Mouse (Mus musculus) CH12.LX (cell line): ENCODE measurements around the gene Ankrd12. TPM values are rescaled to one million over a fixed set of nuclear protein-coding genes. Genes with fewer than 3 reads are reported as not detected.

Experiments used
- DNase-seq: peaks from one replicate; pipeline ENCODE4 v3.0.0-alpha.2; 2013; ENCODE audit errors: extremely low read depth
- H3K27ac ChIP-seq: 2 replicates; pipeline ENCODE4 v1.5.1; 2012; ENCODE audit warnings: low read depth, mild to moderate bottlenecking, control low read depth, moderate library complexity; ENCODE audit not compliant: insufficient read depth
- H3K27me3 ChIP-seq: replicated peaks from 2 replicates; pipeline ENCODE3; 2012; ENCODE audit warnings: inconsistent platforms
- H3K36me3 ChIP-seq, 2 experiments: replicated peaks in 1 of 2; 2 replicates each; pipeline versions ENCODE3 to v1.6.1; 2012; ENCODE audit warnings: inconsistent platforms in 1 of 2, low read length in 1 of 2, mild to moderate bottlenecking in 1 of 2, mixed read lengths in 1 of 2, moderate library complexity in 1 of 2; ENCODE audit not compliant: control insufficient read depth in 1 of 2, insufficient read depth in 1 of 2
- H3K4me1 ChIP-seq, 2 experiments: 2 replicates each; pipeline ENCODE4 v1.6.1; 2012; ENCODE audit warnings: inconsistent platforms in 1 of 2, moderate library complexity in 1 of 2; ENCODE audit not compliant: insufficient read depth in 2 of 2, control insufficient read depth in 1 of 2
- H3K4me2 ChIP-seq: 2 replicates; pipeline ENCODE4 v1.6.1; 2012; ENCODE audit warnings: low read depth, mild to moderate bottlenecking, control low read depth; ENCODE audit not compliant: poor library complexity, insufficient read depth, severe bottlenecking
- H3K4me3 ChIP-seq, 3 experiments: fragments of 150-350 bp in 1 of 3; sonication (generic) in 1 of 3; replicated peaks in 1 of 3; 2 replicates each; pipeline versions ENCODE3 to v1.5.1; 2011 to 2012; ENCODE audit warnings: low read depth in 2 of 3, low read length in 2 of 3, mild to moderate bottlenecking in 2 of 3, moderate library complexity in 2 of 3, control low read depth in 1 of 3, improper control_type of control experiment in 1 of 3, inconsistent platforms in 1 of 3, mixed read lengths in 1 of 3; ENCODE audit not compliant: poor library complexity in 1 of 3
- H3K79me2 ChIP-seq: replicated peaks from 2 replicates; pipeline ENCODE4 v1.6.1; 2012; ENCODE audit warnings: mild to moderate bottlenecking, moderate library complexity; ENCODE audit not compliant: control insufficient read depth, poor library complexity, insufficient read depth, severe bottlenecking; ENCODE audit errors: extremely low read depth
- H3K9ac ChIP-seq: 2 replicates; pipeline ENCODE4 v1.6.1; 2012; ENCODE audit warnings: low read depth, mild to moderate bottlenecking, control low read depth, moderate library complexity; ENCODE audit not compliant: insufficient read depth
- H3K9me3 ChIP-seq: replicated peaks from 2 replicates; pipeline ENCODE3; 2012; ENCODE audit warnings: low read length, inconsistent platforms, mixed read lengths
- BHLHE40 ChIP-seq: IDR thresholded peaks from 2 replicates; pipeline ENCODE4 v1.6.1; 2011; ENCODE audit warnings: mild to moderate bottlenecking, low read depth, low read length, improper control_type of control experiment
- CHD2 ChIP-seq: IDR thresholded peaks from 2 replicates; pipeline ENCODE4 v1.6.1; 2011; ENCODE audit warnings: low read length, improper control_type of control experiment
- CTCF ChIP-seq, 2 experiments: IDR thresholded peaks in 1 of 2; conservative IDR thresholded peaks in 1 of 2; 2 replicates each; pipeline ENCODE4 v1.5.1; 2011 to 2012; ENCODE audit warnings: low read depth in 2 of 2, low read length in 2 of 2, improper control_type of control experiment in 1 of 2, inconsistent platforms in 1 of 2, mild to moderate bottlenecking in 1 of 2, moderate library complexity in 1 of 2
- E2F4 ChIP-seq: IDR thresholded peaks from 2 replicates; pipeline ENCODE4 v1.6.1; 2011; ENCODE audit warnings: low read depth, low read length, improper control_type of control experiment; ENCODE audit not compliant: insufficient replicate concordance
- ETS1 ChIP-seq: conservative IDR thresholded peaks from 2 replicates; pipeline ENCODE4 v1.6.1; 2012; ENCODE audit warnings: low read depth, mild to moderate bottlenecking, inconsistent platforms, low read length, improper control_type of control experiment, moderate library complexity
- GABPA ChIP-seq: IDR thresholded peaks from 2 replicates; pipeline ENCODE4 v1.6.1; 2012; ENCODE audit warnings: low read depth, low read length, improper control_type of control experiment, inconsistent platforms; ENCODE audit not compliant: insufficient replicate concordance
- HCFC1 ChIP-seq: IDR thresholded peaks from 2 replicates; pipeline ENCODE4 v1.6.1; 2012; ENCODE audit warnings: low read depth, mild to moderate bottlenecking, inconsistent platforms, low read length, improper control_type of control experiment
- IRF4 ChIP-seq: IDR thresholded peaks from 2 replicates; pipeline ENCODE4 v1.6.1; 2014; ENCODE audit warnings: low read depth, mild to moderate bottlenecking, inconsistent platforms, low read length, improper control_type of control experiment
- JUN ChIP-seq: IDR thresholded peaks from 2 replicates; pipeline ENCODE4 v1.6.1; 2011; ENCODE audit warnings: low read depth, mild to moderate bottlenecking, low read length, improper control_type of control experiment, moderate library complexity; ENCODE audit not compliant: insufficient read depth
- JUND ChIP-seq: conservative IDR thresholded peaks from 2 replicates; pipeline ENCODE4 v1.6.1; 2011; ENCODE audit warnings: low read depth, low read length, improper control_type of control experiment
- KAT2A ChIP-seq: IDR thresholded peaks from 2 replicates; pipeline ENCODE4 v1.6.1; 2012; ENCODE audit warnings: low read length, improper control_type of control experiment, inconsistent platforms; ENCODE audit not compliant: insufficient replicate concordance
- MAX ChIP-seq: IDR thresholded peaks from 2 replicates; pipeline ENCODE4 v1.6.1; 2011; ENCODE audit warnings: low read length, improper control_type of control experiment
- MAZ ChIP-seq: IDR thresholded peaks from 2 replicates; pipeline ENCODE4 v1.6.1; 2012; ENCODE audit warnings: low read depth, mild to moderate bottlenecking, inconsistent platforms, low read length, improper control_type of control experiment, moderate library complexity
- MYC ChIP-seq: IDR thresholded peaks from 2 replicates; pipeline ENCODE4 v1.6.1; 2011; ENCODE audit warnings: low read depth, mild to moderate bottlenecking, improper control_type of control experiment, low read length
- NELFE ChIP-seq: IDR thresholded peaks from 2 replicates; pipeline ENCODE4 v1.6.1; 2011; ENCODE audit warnings: low read depth, low read length, improper control_type of control experiment
- PAX5 ChIP-seq: IDR thresholded peaks from 2 replicates; pipeline ENCODE4 v1.6.1; 2012; ENCODE audit warnings: low read length, inconsistent platforms, mixed read lengths
- RAD21 ChIP-seq: IDR thresholded peaks from 2 replicates; pipeline ENCODE4 v1.6.1; 2011; ENCODE audit warnings: low read depth, mild to moderate bottlenecking, low read length, improper control_type of control experiment, moderate library complexity
- RCOR1 ChIP-seq: conservative IDR thresholded peaks from 2 replicates; pipeline ENCODE4 v1.6.1; 2012; ENCODE audit warnings: low read depth, mild to moderate bottlenecking, inconsistent platforms, low read length, improper control_type of control experiment
- SIN3A ChIP-seq: IDR thresholded peaks from 2 replicates; pipeline ENCODE4 v1.6.1; 2012; ENCODE audit warnings: low read length, improper control_type of control experiment, inconsistent platforms
- SMC3 ChIP-seq: IDR thresholded peaks from 2 replicates; pipeline ENCODE4 v1.6.1; 2011; ENCODE audit warnings: low read depth, low read length, improper control_type of control experiment
- UBTF ChIP-seq: IDR thresholded peaks from 2 replicates; pipeline ENCODE4 v1.6.1; 2012; ENCODE audit warnings: low read depth, mild to moderate bottlenecking, inconsistent platforms, low read length, improper control_type of control experiment, moderate library complexity
- ZC3H11A ChIP-seq: IDR thresholded peaks from 2 replicates; pipeline ENCODE4 v1.6.1; 2012; ENCODE audit warnings: low read depth, mild to moderate bottlenecking, inconsistent platforms, low read length, improper control_type of control experiment
- ZKSCAN1 ChIP-seq: IDR thresholded peaks from 2 replicates; pipeline ENCODE4 v1.6.1; 2012; ENCODE audit warnings: low read depth, inconsistent platforms, low read length, improper control_type of control experiment, borderline replicate concordance
- ZMIZ1 ChIP-seq: IDR thresholded peaks from 2 replicates; pipeline ENCODE4 v1.6.1; 2012; ENCODE audit warnings: low read depth, mild to moderate bottlenecking, inconsistent platforms, low read length, improper control_type of control experiment
- dilution Hi-C: fragments of 300-500 bp; cut with MboI; formaldehyde crosslinking; loops from 2 replicates; pipeline ENCODE4 v1.14.3; 2020; ENCODE audit warnings: low sequenced_read_pairs; ENCODE audit not compliant: extremely low pct_unique_long_range_greater_than_20kb, extremely low pct_ligation_motif_present
- in situ Hi-C: fragments of 300-500 bp; cut with MboI; formaldehyde crosslinking; loops from 3 replicates; pipeline ENCODE4 v1.14.3; 2019; ENCODE audit warnings: low sequenced_read_pairs, low pct_ligation_motif_present, low pct_unique_long_range_greater_than_20kb, mixed read lengths
- polyA plus RNA-seq: library from polyadenylated mRNA; unstranded; fragments of >175 nt; gene quantifications from 2 replicates; pipeline ENCODE4 v1.2.1, GENCODE M21; 2012; ENCODE audit warnings: low read depth; ENCODE audit not compliant: insufficient read length
- total RNA-seq, 2 experiments: library from RNA; depleted of rRNA; stranded (reverse); fragments of 300-350 nt in 1 of 2; fragments of >200 nt in 1 of 2; gene quantifications; 2 replicates each; pipeline ENCODE4 v1.2.3; 2012 to 2014

Gene Ankrd12
- total and polyA plus RNA-seq, 3 experiments: 1.6 to 5.6 (median 1.7) TPM

DNA sequence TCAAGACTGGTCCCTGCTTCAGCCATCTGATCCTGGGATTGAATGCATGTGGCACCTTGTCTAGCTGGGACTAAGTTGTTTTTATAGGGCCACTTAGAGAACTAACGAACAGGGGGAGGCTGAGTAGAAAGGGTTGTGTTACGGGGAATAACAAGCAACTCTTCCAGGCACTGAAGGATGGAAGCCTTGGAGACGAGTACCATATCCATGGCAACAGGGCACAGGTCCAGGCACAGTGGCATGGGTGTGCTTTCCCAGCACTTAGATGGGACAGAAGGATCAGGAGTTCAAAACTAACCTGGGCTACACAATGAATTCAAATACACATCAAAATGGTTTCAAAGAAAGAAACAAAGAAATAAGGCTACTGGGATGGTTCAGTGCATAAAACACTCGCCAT is 149.8 kb downstream of the Ankrd12 start:
- H3K4me2 ChIP-seq: no peak overlapping the region
- H3K4me3 ChIP-seq: no peak overlapping the region
- no peaks in the 10 kb centered on the region for H3K27me3 ChIP-seq
- in situ Hi-C loops: no loop called here
- DNase-seq: no peak
- H3K79me2 ChIP-seq: no peaks in the 10 kb centered on the region
- H3K4me1 ChIP-seq: peaks cover 11 to 12% of the 10 kb centered on the region in 2 experiments
- no peak for TF ChIP-seq MAZ
- TF ChIP-seq ZC3H11A: no peak
- no peak for TF ChIP-seq CTCF (conservative IDR thresholded peaks at IDR 0.05 in 1 of 2, IDR thresholded peaks at IDR 0.05 in 1 of 2; ENCODE audit: low read depth in 2 of 2, low read length in 2 of 2)
- no peak for TF ChIP-seq HCFC1
- no peak for TF ChIP-seq SMC3
- no peak for TF ChIP-seq CHD2
- no peak for TF ChIP-seq RAD21
- TF ChIP-seq NELFE: no peak
- no peak for TF ChIP-seq ZMIZ1
- TF ChIP-seq, all 38 proteins: peak for 0
- Histone ChIP-seq H3K9me3 (no peaks in the 10 kb centered on the region), H3K27ac (no peak overlapping the region), H3K9ac (no peak overlapping the region), H3K36me3 (peaks cover 27 to 49% of the 10 kb centered on the region in 2 experiments)
- dilution Hi-C loops: no loop called here

DNA sequence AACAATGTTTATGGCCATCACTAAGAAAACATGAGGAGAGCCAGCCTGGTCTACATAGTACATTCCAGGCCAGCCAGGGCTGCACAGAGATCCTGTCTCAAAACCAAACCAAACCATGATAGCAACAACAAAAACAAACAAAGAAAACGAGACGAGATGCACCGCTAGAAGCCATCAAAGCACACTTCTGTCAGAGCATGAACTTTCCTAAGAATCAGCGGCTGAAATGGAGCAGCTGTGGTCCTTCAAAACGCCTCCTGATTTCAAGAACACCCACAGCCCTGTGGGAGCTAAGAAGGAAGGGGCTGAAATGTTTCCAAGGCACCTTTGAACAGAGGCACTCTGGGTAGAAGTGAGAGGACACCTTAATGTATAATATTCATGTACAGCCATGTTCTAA is 152.7 kb downstream of the Ankrd12 start:
- Histone ChIP-seq H3K9ac (no peak overlapping the region), H3K9me3 (no peaks in the 10 kb centered on the region), H3K27ac (no peak overlapping the region), H3K4me2 (no peak overlapping the region), H3K4me1 (peaks cover 2 to 5% of the 10 kb centered on the region in 2 experiments), H3K79me2 (no peaks in the 10 kb centered on the region), H3K4me3 (no peak overlapping the region), H3K27me3 (no peaks in the 10 kb centered on the region), H3K36me3 (peaks cover 29 to 46% of the 10 kb centered on the region in 2 experiments)
- in situ Hi-C loops: no loop called here
- dilution Hi-C loops: no loop called here
- DNase-seq: no peak
- TF ChIP-seq JUN (no peak), MYC (no peak), CTCF (conservative IDR thresholded peaks at IDR 0.05 in 1 of 2, IDR thresholded peaks at IDR 0.05 in 1 of 2; ENCODE audit: low read depth in 2 of 2, low read length in 2 of 2) (no peak), SMC3 (no peak), BHLHE40 (no peak), JUND (no peak), KAT2A (no peak), UBTF (no peak), ZKSCAN1 (no peak), SIN3A (no peak), E2F4 (no peak), IRF4 (no peak), ZC3H11A (no peak), PAX5 (no peak), RCOR1 (no peak), GABPA (no peak), ETS1 (no peak), MAX (no peak)
